Mouse (Mus musculus): ENCODE results near the gene Gm49337.
A peak's percentile ranks its signal among the peaks of the same experiment; 100 is the strongest.

Gene Gm49337

DNA sequence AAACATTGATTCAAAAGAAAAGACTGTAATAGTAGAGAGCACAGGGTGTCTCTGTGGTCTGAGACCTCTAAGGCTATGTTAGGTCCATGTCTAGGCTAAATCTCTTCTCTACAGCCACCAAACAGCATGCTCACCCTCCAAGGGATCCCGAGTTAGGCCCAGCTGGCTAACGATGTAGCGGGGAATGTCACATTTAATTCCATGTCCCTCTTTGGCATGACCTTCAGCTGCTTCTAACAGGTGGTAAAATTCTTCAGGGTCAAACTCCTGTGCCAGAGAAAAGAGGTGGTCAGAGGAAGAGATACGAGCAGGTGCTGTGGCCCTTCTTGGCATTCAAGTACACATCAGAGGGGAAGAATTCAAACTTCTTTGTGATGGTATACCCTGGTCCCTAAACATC is 144.4 kb downstream of the Gm49337 start:
- DNase-seq (ENCODE audit: low read depth in 2 of 2, low spot score in 2 of 2) = no peak

DNA sequence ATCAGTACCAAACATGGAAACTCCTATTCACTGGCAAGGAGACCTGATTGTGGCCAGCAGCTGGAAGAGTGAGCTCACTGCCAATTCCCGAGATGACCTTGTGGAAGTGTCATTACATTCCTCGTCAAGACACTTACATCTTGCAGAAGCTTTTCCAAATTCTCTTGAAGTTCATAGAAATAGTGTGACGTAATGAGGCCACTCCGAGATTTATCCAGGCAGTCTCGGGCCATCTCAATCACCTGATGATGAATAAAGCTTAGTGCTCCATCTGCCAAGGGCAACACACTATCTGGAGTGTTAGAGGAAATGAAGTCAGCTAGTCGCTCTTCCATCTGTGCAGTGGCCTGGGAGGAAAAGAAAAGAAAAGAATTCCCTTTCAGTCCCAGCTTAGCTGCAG is 148.9 kb downstream of the Gm49337 start:
- no peak for DNase-seq (ENCODE audit: low read depth in 2 of 2, low spot score in 2 of 2)

GRCm38 (mm10) chr4:116329256-116329655 is 156.1 kb downstream of the Gm49337 start:
- DNase-seq (ENCODE audit: low read depth in 2 of 2, low spot score in 2 of 2) = no peak

GRCm38 (mm10) chr4:116336294-116336693 is 163.1 kb downstream of the Gm49337 start:
- DNase-seq (ENCODE audit: low read depth in 2 of 2, low spot score in 2 of 2) = no peak

DNA sequence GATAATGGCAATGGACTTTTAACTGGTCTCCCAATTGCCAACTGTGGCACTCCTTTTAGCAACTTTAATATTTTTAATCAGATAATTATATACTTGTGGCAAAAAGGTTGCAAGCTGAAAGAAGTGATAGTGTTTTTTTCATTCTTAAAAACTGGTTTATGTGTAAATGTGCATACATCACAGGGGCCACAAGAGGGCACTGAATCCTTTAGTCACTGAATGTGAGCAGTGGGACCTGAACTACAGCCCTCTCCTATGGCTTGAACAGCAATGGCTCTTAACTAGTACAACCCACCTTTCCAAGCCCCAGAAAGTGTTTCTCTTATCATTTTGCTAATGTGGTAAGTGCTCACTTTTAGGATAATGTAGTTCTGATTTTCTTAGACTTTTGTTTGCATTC is 168.9 kb downstream of the Gm49337 start:
- peak in 1 of 2 experiments; percentile 14 for DNase-seq (ENCODE audit: low read depth in 2 of 2, low spot score in 2 of 2)
